Mouse (Mus musculus): Measurements from ENCODE around the gene Dusp13. TPM values are rescaled to one million over a fixed set of nuclear protein-coding genes. Genes with fewer than 3 reads are reported as not detected.

The Dusp13 gene
- polyA plus RNA-seq, 1 experiment from 2014 or later: not detected

GRCm38 (mm10) chr14:21773946-21774345 lies 23.0 kb upstream of the Dusp13 start:
- no peaks in the 10 kb centered on the region for H3K27me3 ChIP-seq (ENCODE audit: control insufficient read depth, insufficient read depth, low read length)
- no peak overlapping the region for H3K4me2 ChIP-seq (ENCODE audit: low read depth)
- 87% methylated on average over 2 of the region's 2 CpGs for WGBS
- ATAC-seq (ENCODE audit: insufficient read depth, low FRiP score, low TSS enrichment) (no peak), DNase-seq (ENCODE audit: low spot score) (no peak)
- no peaks in the 10 kb centered on the region for H3K9me3 ChIP-seq (ENCODE audit: control insufficient read depth, low read length)
- no peak overlapping the region for H3K27ac ChIP-seq (ENCODE audit: low read depth, low read length)
- H3K9ac ChIP-seq (ENCODE audit: low read length): no peak overlapping the region
- H3K4me3 ChIP-seq (ENCODE audit: low read depth, low read length): no peak overlapping the region
- H3K4me1 ChIP-seq (ENCODE audit: control insufficient read depth, insufficient read depth, low read length): no peaks in the 10 kb centered on the region
- no peaks in the 10 kb centered on the region for H3K36me3 ChIP-seq (ENCODE audit: control insufficient read depth, insufficient read depth, low read length)

- no peaks in the 10 kb centered on the region for H3K27me3 ChIP-seq (ENCODE audit: control insufficient read depth, insufficient read depth, low read length)
- no peak overlapping the region for H3K4me2 ChIP-seq (ENCODE audit: low read depth)
- DNase-seq (ENCODE audit: low spot score): no peak
Measured at GRCm38 (mm10) chr14:21772506-21773281, 21.7 kb upstream of the Dusp13 start.

GRCm38 (mm10) chr14:21766398-21766958 lies 15.5 kb upstream of the Dusp13 start:
- no peak overlapping the region for H3K27ac ChIP-seq (ENCODE audit: low read depth, low read length)
- 96% methylated on average over 6 of the region's 6 CpGs for WGBS
- no peaks in the 10 kb centered on the region for H3K36me3 ChIP-seq (ENCODE audit: control insufficient read depth, insufficient read depth, low read length)
- no peak overlapping the region for H3K9ac ChIP-seq (ENCODE audit: low read length)
- no peak for ATAC-seq (ENCODE audit: insufficient read depth, low FRiP score, low TSS enrichment)
- no peak overlapping the region for H3K4me2 ChIP-seq (ENCODE audit: low read depth)
- no peak overlapping the region for H3K4me3 ChIP-seq (ENCODE audit: low read depth, low read length)
- DNase-seq (ENCODE audit: low spot score): no peak
- no peaks in the 10 kb centered on the region for H3K9me3 ChIP-seq (ENCODE audit: control insufficient read depth, low read length)
- no peaks in the 10 kb centered on the region for H3K27me3 ChIP-seq (ENCODE audit: control insufficient read depth, insufficient read depth, low read length)
- 0 out of 2 replicates have a peak, but pooled peaks cover 2% of the 10 kb centered on the region for H3K4me1 ChIP-seq (ENCODE audit: control insufficient read depth, insufficient read depth, low read length)

More at GRCm38 (mm10) chr14:21772506-21773281, 21.7 kb upstream of the Dusp13 start:
- no peak for ATAC-seq (ENCODE audit: insufficient read depth, low FRiP score, low TSS enrichment)
- Histone ChIP-seq H3K36me3 (ENCODE audit: control insufficient read depth, insufficient read depth, low read length) (no peaks in the 10 kb centered on the region), H3K9ac (ENCODE audit: low read length) (no peak overlapping the region), H3K27ac (ENCODE audit: low read depth, low read length) (no peak overlapping the region), H3K4me3 (ENCODE audit: low read depth, low read length) (no peak overlapping the region), H3K9me3 (ENCODE audit: control insufficient read depth, low read length) (no peaks in the 10 kb centered on the region), H3K4me1 (ENCODE audit: control insufficient read depth, insufficient read depth, low read length) (0 out of 2 replicates have a peak, but pooled peaks cover 2% of the 10 kb centered on the region)
- WGBS: 77% methylated on average over 11 of the region's 11 CpGs

GRCm38 (mm10) chr14:21765754-21766397 lies 14.9 kb upstream of the Dusp13 start:
- Histone ChIP-seq H3K27me3 (ENCODE audit: control insufficient read depth, insufficient read depth, low read length) (no peaks in the 10 kb centered on the region), H3K4me1 (ENCODE audit: control insufficient read depth, insufficient read depth, low read length) (0 out of 2 replicates have a peak, but pooled peaks cover 2% of the 10 kb centered on the region), H3K9ac (ENCODE audit: low read length) (no peak overlapping the region), H3K36me3 (ENCODE audit: control insufficient read depth, insufficient read depth, low read length) (no peaks in the 10 kb centered on the region), H3K27ac (ENCODE audit: low read depth, low read length) (no peak overlapping the region), H3K9me3 (ENCODE audit: control insufficient read depth, low read length) (no peaks in the 10 kb centered on the region), H3K4me3 (ENCODE audit: low read depth, low read length) (no peak overlapping the region), H3K4me2 (ENCODE audit: low read depth) (no peak overlapping the region)
- WGBS: 93% methylated on average over 7 of the region's 7 CpGs
- ATAC-seq (ENCODE audit: insufficient read depth, low FRiP score, low TSS enrichment) (no peak), DNase-seq (ENCODE audit: low spot score) (no peak)

GRCm38 (mm10) chr14:21764646-21765045 lies 13.7 kb upstream of the Dusp13 start:
- Histone ChIP-seq H3K27ac (ENCODE audit: low read depth, low read length) (no peak overlapping the region), H3K4me3 (ENCODE audit: low read depth, low read length) (no peak overlapping the region), H3K9ac (ENCODE audit: low read length) (no peak overlapping the region), H3K4me1 (ENCODE audit: control insufficient read depth, insufficient read depth, low read length) (0 out of 2 replicates have a peak, but pooled peaks cover 2% of the 10 kb centered on the region), H3K27me3 (ENCODE audit: control insufficient read depth, insufficient read depth, low read length) (no peaks in the 10 kb centered on the region), H3K36me3 (ENCODE audit: control insufficient read depth, insufficient read depth, low read length) (no peaks in the 10 kb centered on the region), H3K4me2 (ENCODE audit: low read depth) (no peak overlapping the region), H3K9me3 (ENCODE audit: control insufficient read depth, low read length) (no peaks in the 10 kb centered on the region)
- no peak for ATAC-seq (ENCODE audit: insufficient read depth, low FRiP score, low TSS enrichment)
- DNase-seq (ENCODE audit: low spot score): no peak
- WGBS: 88% methylated on average over 6 of the region's 6 CpGs

GRCm38 (mm10) chr14:21763736-21764135 lies 12.8 kb upstream of the Dusp13 start:
- Histone ChIP-seq H3K27ac (ENCODE audit: low read depth, low read length) (no peak overlapping the region), H3K4me3 (ENCODE audit: low read depth, low read length) (no peak overlapping the region), H3K9ac (ENCODE audit: low read length) (no peak overlapping the region), H3K4me1 (ENCODE audit: control insufficient read depth, insufficient read depth, low read length) (0 out of 2 replicates have a peak, but pooled peaks cover 2% of the 10 kb centered on the region), H3K27me3 (ENCODE audit: control insufficient read depth, insufficient read depth, low read length) (no peaks in the 10 kb centered on the region), H3K36me3 (ENCODE audit: control insufficient read depth, insufficient read depth, low read length) (no peaks in the 10 kb centered on the region), H3K9me3 (ENCODE audit: control insufficient read depth, low read length) (no peaks in the 10 kb centered on the region), H3K4me2 (ENCODE audit: low read depth) (no peak overlapping the region)
- DNase-seq (ENCODE audit: low spot score) (no peak), ATAC-seq (ENCODE audit: insufficient read depth, low FRiP score, low TSS enrichment) (no peak)
- 92% methylated on average over 3 of the region's 3 CpGs for WGBS

- Histone ChIP-seq H3K27ac (ENCODE audit: low read depth, low read length) (no peak overlapping the region), H3K27me3 (ENCODE audit: control insufficient read depth, insufficient read depth, low read length) (no peaks in the 10 kb centered on the region), H3K4me2 (ENCODE audit: low read depth) (no peak overlapping the region), H3K4me3 (ENCODE audit: low read depth, low read length) (no peak overlapping the region), H3K36me3 (ENCODE audit: control insufficient read depth, insufficient read depth, low read length) (no peaks in the 10 kb centered on the region), H3K9ac (ENCODE audit: low read length) (no peak overlapping the region), H3K4me1 (ENCODE audit: control insufficient read depth, insufficient read depth, low read length) (no peaks in the 10 kb centered on the region), H3K9me3 (ENCODE audit: control insufficient read depth, low read length) (no peaks in the 10 kb centered on the region)
- DNase-seq (ENCODE audit: low spot score) (no peak), ATAC-seq (ENCODE audit: insufficient read depth, low FRiP score, low TSS enrichment) (no peak)
- 92% methylated on average over 9 of the region's 9 CpGs for WGBS
Measured at GRCm38 (mm10) chr14:21761560-21761959, 10.6 kb upstream of the Dusp13 start.

- DNase-seq (ENCODE audit: low spot score) (no peak), ATAC-seq (ENCODE audit: insufficient read depth, low FRiP score, low TSS enrichment) (no peak)
- Histone ChIP-seq H3K27ac (ENCODE audit: low read depth, low read length) (no peak overlapping the region), H3K9ac (ENCODE audit: low read length) (no peak overlapping the region), H3K4me1 (ENCODE audit: control insufficient read depth, insufficient read depth, low read length) (peaks cover 4% of the 10 kb centered on the region; the same call in 1 of the 2 replicates), H3K36me3 (ENCODE audit: control insufficient read depth, insufficient read depth, low read length) (no peaks in the 10 kb centered on the region), H3K27me3 (ENCODE audit: control insufficient read depth, insufficient read depth, low read length) (no peaks in the 10 kb centered on the region), H3K9me3 (ENCODE audit: control insufficient read depth, low read length) (no peaks in the 10 kb centered on the region), H3K4me2 (ENCODE audit: low read depth) (no peak overlapping the region), H3K4me3 (ENCODE audit: low read depth, low read length) (no peak overlapping the region)
- 85% methylated on average over 4 of the region's 4 CpGs for WGBS
Measured at GRCm38 (mm10) chr14:21753367-21753766, 2.4 kb upstream of the Dusp13 start.

Measured in neural tube, embryonic 11.5 days (tissue).